Mouse (Mus musculus) lung, adult 2 months (tissue): Measurements from ENCODE around the gene Pmf1. TPM values are rescaled to one million over a fixed set of nuclear protein-coding genes. Genes with fewer than 3 reads are reported as not detected.
"Not testable (repeated sequence)": the region's sequence is repeated elsewhere in the genome, so short reads cannot be mapped to it uniquely, and the experiment has no call there.

Experiments used
- DNase-seq: peaks from one replicate; pipeline ENCODE4 v3.0.0; 2022
- H3K4me1 ChIP-seq: fragments of 200-500 bp; 2 replicates; pipeline ENCODE4 v1.6.1; 2011; ENCODE audit warnings: low read length; ENCODE audit not compliant: control insufficient read depth, insufficient read depth
- H3K4me3 ChIP-seq: fragments of 200-500 bp; replicated peaks from 2 replicates; pipeline ENCODE3; 2011; ENCODE audit warnings: low read depth, mild to moderate bottlenecking, control low read depth, low read length; ENCODE audit errors: extremely low read depth
- CTCF ChIP-seq: fragments of 200-500 bp; IDR thresholded peaks from 2 replicates; pipeline ENCODE4 v1.5.1; 2011; ENCODE audit warnings: mild to moderate bottlenecking, low read length, control low read depth; ENCODE audit not compliant: insufficient read depth
- POLR2A ChIP-seq: fragments of 200-500 bp; IDR thresholded peaks from 2 replicates; pipeline ENCODE4 v1.6.1; 2011; ENCODE audit warnings: low read depth, mild to moderate bottlenecking, control low read depth, low read length, borderline replicate concordance; ENCODE audit errors: extremely low read depth
- WGBS: fragments of 180-500 bp; shearing (Covaris S2); methylation state at CpG from one replicate; pipeline ENCODE4 v1.1.7; 2018; 5-methylcytosine and 5-hydroxymethylcytosine counted together
- polyA plus RNA-seq: library from polyadenylated mRNA; depleted of rRNA; stranded (reverse); fragments of >200 nt; gene quantifications from 2 replicates; pipeline ENCODE4 v1.2.3, GENCODE M21; 2012

Gene Pmf1
- polyA plus RNA-seq, 1 experiment: 27.0 TPM

DNA sequence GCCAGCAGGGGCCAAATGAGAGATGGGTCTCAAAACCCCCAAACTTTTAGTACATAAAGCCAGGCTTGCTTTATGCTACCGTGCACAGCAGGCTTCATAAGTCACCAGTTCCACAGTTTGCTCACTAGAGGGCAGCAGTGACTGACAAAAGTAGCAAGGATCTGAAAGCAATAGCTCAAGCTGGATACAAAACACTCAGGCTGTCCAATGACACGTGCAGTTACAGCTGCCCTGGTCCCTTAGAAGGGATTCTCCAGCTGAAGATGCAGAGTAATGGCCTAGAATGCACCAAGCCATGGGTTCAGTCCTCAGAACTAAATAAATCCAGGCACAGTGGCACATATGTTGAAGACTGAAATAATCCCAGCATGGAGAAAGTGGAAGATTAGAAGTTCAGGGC lies 3.0 kb downstream of the Pmf1 start:
- Histone ChIP-seq H3K4me3 (no peak overlapping the region), H3K4me1 (peaks cover 7% of the 10 kb centered on the region)
- peak; percentile 41 for DNase-seq
- WGBS: 2% methylated on average over 2 of the region's 2 CpGs
- TF ChIP-seq POLR2A (no peak), CTCF (peak; percentile 56)

DNA sequence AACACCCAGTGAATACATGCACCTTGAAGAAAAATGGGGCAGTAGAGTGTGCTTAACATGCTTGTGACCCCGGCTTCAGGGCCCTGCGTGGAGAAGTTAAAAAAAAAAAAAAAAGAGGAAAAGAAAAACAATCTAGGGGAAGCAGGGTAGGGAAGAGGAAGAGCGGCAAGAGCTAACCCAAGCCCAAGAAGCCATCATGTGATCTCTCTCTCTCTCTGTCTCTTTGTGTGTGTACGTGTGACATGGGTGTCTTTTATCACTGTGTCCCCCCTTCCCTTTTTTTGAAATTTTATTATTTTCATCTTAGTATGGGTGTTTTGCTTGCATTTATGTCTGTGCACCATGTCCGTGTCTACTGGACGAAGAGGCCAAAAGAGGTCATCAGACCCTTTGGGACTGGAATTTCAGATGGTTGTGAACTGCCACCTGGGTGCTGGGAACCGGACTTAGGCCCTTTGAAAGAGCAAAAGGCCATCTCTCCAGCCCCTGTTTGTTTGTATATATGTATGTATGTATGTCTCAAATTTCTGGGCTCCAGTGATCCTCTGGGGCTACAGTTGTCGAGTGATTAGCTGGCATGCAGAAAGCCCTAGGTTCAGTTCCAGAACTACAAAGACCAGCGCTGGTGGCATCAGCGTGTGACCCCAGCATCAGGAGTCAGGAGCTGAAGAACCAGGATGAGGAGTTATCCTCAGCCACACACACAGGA lies 6.5 kb downstream of the Pmf1 start:
- WGBS: 89% methylated on average over 10 of the region's 10 CpGs
- Histone ChIP-seq H3K4me1 (no peaks in the 10 kb centered on the region), H3K4me3 (no peak overlapping the region)
- TF ChIP-seq CTCF (no peak), POLR2A (no peak)
- DNase-seq: no peak

DNA sequence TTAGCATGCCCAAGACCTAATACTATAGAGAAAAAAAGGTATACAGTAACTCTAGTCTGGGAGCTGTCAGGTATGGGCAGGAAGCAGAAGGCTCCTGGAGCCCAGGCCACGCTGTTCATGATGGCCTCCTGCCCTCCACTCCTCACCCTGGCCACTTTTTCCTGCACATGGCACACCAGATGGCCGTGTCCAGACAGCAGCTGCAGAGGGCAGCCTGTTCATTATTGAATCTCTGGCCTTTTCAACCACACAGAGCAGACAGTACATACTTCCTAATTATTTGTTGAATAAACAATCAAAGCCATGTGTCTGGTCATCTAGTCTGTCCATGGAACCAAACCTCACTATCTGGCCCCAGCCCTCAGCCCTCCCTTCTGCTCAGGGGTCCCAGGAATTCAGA lies 11.5 kb downstream of the Pmf1 start:
- 90% methylated on average over 2 of the region's 2 CpGs for WGBS
- no peak for DNase-seq
- no peak overlapping the region for H3K4me3 ChIP-seq
- no peaks in the 10 kb centered on the region for H3K4me1 ChIP-seq
- TF ChIP-seq POLR2A: no peak
- no peak for TF ChIP-seq CTCF

DNA sequence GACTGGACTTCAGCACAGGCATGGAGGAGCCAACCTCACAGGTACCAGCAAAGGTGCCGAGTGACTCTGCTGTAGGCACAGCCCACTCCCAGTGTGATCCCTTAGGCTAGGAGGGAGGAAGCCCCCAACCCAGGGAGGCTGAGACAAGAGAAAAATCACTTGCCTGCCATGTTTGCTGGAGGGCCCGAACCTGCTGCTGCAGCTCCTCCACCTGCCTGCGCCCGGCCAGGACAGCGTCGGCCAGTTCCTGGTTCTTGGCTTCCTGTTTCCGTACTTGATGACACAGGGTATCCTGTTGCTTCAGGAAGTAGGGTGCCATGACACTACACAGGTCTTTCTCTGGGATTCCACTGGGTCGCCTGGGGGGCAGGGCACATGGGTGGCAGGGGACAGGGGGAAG lies 14.4 kb downstream of the Pmf1 start:
- WGBS: 69% methylated on average over 8 of the region's 8 CpGs
- DNase-seq: no peak
- no peak for TF ChIP-seq CTCF
- no peak for TF ChIP-seq POLR2A
- no peak overlapping the region for H3K4me3 ChIP-seq
- H3K4me1 ChIP-seq: no peaks in the 10 kb centered on the region

DNA sequence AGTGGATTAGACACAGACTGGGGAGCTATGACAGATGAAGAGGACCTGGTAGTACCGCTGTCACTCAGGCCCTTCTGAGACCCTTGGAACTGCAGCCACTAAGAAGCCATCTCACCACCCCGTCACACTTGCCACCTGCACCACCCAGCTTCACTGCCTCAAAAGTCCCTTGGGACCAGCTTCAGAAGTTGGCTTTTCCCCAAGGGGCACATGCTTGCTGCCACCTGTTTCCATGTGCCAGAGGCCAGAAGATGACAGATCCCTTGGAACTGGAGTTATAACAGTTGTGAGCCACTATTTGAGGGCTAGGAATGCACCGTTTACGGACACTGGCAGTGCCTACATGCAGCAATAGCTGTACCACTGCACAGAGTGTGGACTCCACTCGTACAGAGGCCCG lies 14.8 kb downstream of the Pmf1 start:
- Histone ChIP-seq H3K4me3 (no peak overlapping the region), H3K4me1 (no peaks in the 10 kb centered on the region)
- TF ChIP-seq CTCF (no peak), POLR2A (no peak)
- WGBS: 93% methylated on average over 6 of the region's 6 CpGs
- no peak for DNase-seq

DNA sequence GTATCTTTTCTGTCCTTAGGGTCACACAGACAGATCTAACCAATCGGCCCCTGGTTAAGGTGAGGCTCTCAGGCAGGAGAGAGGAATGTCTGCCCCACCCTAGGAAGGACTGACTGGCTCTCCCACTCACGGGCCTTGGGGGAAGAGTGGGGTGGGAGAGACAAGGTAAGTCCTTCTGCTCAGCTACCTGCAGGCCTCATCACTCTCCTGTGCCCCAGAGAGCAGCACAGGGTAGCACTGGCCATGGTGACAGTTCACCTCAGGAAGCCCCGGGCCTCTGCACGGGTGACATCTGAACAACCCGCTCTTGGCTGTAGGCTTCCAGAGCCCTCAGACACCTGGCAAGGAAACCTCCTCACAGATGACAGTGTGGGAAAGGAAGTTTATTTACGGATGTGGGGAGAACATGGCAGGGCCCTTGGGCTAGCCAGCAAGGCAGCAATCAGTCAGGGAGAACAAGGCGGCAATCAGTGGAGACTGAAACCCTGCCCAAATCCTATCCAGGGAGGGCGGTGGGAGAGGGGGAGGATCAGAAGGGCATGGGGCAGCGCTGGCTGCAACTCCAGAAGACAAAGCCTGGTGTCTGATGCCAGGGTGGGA lies 16.3 kb downstream of the Pmf1 start:
- DNase-seq: no peak
- 78% methylated on average over 9 of the region's 9 CpGs for WGBS
- H3K4me1 ChIP-seq: no peaks in the 10 kb centered on the region
- TF ChIP-seq CTCF (no peak), POLR2A (no peak)
- no peak overlapping the region for H3K4me3 ChIP-seq

DNA sequence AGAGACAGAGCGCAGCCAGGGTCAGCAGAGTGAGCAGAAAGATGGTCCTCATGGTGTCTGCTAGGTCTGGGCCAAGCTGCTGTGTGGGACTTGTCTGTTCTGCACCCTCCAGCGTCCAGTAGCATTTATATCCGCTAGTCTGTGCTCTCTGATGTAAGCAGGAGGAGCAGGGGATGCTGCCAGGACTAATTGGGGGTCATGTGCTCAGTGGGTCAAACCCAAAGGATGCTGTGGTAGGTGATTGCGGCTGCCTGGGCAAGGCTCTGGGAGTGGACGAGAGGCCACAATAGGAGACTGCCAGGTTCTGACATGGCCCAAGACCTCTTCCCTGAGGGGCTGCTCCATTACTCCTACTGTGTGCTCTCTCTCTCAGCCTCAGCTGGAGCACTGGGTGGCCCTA lies 25.8 kb downstream of the Pmf1 start, which contains the start of gene Bglap:
TSS of gene Bglap (minus strand) at position 101 of the 400 bp plus-strand sequence.
- no peak for DNase-seq
- no peaks in the 10 kb centered on the region for H3K4me1 ChIP-seq
- no peak for TF ChIP-seq POLR2A
- no peak for TF ChIP-seq CTCF
- no peak within 1 kb of the TSS for H3K4me3 ChIP-seq
- 76% methylated on average over 5 of the region's 5 CpGs for WGBS

DNA sequence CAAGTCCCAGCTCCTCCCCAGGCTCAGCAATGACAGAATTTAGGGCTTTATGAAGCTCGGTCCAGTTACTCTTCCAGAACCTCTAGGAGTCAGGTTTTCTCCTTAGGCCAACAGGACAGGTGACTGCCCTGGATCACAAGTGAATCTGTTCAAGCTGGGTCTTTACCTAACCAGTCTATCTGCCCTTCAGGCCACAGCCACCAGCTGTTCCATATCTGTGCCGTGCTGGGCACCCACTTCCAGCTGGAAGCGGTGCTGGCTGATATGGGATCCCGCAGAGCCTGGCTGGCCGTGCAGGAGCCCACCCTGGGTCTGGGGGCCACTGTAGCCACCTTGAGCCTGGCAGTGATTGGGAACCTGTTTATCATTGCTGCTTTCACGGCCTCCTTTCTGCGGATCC lies 27.7 kb downstream of the Pmf1 start:
- DNase-seq, H3K4me3 ChIP-seq, H3K4me1 ChIP-seq: not testable (repeated sequence)
- 50% methylated on average over 3 of the region's 7 CpGs for WGBS

DNA sequence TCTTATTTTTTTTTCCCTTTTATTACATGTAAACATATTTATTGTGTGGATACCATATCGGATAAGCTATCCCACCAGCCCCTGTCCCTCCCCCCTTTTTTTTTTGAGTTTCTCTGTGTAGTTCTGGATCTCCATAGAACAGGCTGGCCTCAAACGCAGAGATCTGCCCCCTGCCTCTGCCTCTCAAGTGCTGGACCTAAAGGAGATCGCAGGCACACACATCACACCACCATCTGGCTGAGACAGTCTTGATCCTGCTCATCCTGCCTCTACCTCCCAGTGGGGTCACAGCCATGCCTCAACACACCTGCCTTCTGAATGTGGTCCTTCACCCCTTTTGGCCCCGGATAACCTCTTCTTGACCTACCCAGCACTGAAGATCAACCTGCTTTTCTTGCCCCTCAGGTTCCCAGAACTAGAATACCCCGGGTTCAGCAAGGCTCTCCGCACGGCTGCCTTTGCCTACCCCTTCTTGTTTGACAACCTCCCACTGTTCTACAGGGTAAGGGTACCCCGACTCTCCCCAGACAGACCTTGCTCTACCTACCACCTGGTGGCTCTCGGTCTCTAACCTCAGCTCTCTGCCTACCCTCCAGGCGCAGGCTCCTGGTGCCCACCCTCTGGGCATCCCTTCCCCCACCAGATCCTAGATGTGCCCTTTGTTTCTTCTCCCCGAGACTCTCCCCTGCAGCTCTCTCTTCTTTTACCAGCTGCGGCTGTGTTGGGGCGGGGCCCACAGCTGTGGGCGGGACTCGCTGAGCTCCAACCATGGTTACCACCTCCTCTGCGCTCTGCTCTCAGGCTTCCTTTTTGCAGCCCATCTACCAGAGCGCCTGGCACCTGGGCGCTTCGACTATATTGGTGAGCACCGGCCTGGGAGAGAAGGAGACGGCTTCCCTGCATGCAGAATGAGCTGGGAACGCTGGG lies 28.5 kb downstream of the Pmf1 start:
- H3K4me1 ChIP-seq, H3K4me3 ChIP-seq, DNase-seq: not testable (repeated sequence)
- 12% methylated on average over 22 of the region's 22 CpGs for WGBS

DNA sequence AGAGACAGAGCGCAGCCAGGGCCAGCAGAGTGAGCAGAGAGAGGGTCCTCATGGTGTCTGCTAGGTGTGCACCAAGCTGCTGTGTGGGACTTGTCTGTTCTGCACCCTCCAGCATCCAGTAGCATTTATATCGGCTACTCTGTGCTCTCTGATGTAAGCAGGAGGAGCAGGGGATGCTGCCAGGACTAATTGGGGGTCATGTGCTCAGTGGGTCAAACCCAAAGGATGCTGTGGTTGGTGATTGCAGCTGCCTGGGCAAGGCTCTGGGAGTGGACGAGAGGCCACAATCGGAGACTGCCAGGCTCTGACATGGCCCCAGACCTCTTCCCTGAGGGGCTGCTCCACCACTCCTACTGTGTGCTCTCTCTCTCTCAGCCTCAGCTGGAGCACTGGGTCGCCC lies 31.5 kb downstream of the Pmf1 start, which contains the start of gene Bglap2:
TSS of gene Bglap2 (minus strand) at position 101 of the 400 bp plus-strand sequence.
- 86% methylated on average over 5 of the region's 5 CpGs for WGBS
- H3K4me1 ChIP-seq, DNase-seq: not testable (repeated sequence)

DNA sequence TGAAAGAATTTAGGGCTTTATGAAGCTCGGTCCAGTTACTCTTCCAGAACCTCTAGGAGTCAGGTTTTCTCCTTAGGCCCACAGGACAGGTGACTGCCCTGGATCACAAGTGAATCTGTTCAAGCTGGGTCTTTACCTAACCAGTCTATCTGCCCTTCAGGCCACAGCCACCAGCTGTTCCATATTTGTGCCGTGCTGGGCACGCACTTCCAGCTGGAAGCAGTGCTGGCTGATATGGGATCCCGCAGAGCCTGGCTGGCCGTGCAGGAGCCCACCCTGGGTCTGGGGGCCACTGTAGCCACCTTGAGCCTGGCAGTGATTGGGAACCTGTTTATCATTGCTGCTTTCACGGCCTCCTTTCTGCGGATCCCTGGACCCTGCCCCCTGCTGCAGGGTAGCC lies 33.5 kb downstream of the Pmf1 start:
- not testable (repeated sequence) for H3K4me3 ChIP-seq
- 40% methylated on average over 7 of the region's 7 CpGs for WGBS

More for the DNA sequence above, 31.5 kb downstream of the Pmf1 start, which contains the start of gene Bglap2:
- not testable (repeated sequence) for H3K4me3 ChIP-seq

DNA sequence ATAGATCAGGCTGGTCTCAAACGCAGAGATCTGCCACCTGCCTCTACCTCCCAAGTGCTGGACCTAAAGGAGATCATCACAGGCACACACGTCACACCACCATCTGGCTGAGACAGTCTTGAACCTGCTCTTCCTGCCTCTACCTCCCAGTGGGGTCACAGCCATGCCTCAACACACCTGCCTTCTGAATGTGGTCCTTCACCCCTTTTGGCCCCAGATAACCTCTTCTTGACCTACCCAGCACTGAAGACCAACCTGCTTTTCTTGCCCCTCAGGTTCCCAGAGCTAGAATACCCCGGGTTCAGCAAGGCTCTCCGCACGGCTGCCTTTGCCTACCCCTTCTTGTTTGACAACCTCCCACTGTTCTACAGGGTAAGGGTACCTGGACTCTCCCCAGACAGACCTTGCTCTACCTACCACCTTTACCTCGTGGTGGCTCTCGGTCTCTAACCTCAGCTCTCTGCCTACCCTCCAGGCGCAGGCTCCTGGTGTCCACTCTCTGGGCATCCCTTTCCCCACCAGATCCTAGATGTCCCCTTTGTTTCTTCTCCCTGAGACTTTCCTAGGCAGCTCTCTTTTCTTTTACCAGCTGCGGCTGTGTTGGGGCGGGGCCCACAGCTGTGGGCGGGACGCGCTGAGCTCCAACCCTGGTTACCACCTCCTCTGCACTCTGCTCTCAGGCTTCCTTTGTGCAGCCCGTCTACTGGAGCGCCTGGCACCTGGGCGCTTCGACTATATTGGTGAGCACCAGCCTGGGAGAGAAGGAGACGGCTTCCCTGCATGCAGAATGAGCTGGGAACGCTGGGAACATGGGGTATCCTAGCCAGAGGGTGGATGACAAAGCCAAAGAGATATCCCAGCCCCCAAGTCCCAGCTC lies 34.1 kb downstream of the Pmf1 start:
- DNase-seq: not testable (repeated sequence)
- 14% methylated on average over 19 of the region's 19 CpGs for WGBS

More for the DNA sequence above, 33.5 kb downstream of the Pmf1 start:
- H3K4me1 ChIP-seq, DNase-seq: not testable (repeated sequence)

DNA sequence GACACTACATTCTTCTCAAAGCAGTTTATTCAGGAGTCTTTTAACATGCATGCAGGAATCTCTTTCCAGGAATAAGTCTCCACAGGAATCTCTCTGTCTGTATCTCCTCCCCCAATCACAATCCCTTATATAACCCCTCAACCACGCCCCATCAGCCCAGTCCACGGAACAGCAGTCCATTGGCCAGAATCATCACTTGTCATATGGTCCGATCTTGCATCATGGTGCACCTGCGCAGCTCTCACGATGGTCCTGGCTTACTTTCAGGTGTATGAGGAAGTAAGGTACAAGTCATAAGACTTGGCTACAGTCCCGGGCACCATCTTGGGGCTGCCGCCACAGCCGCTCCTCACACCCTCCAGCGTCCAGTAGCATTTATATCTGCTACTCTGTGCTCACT lies 37.5 kb downstream of the Pmf1 start, which contains the start of gene Bglap3:
TSS of gene Bglap3 (minus strand) at position 101 of the 400 bp plus-strand sequence.
- DNase-seq, H3K4me1 ChIP-seq: not testable (repeated sequence)
- 88% methylated on average over 9 of the region's 9 CpGs for WGBS

More for the DNA sequence above, 34.1 kb downstream of the Pmf1 start:
- not testable (repeated sequence) for H3K4me3 ChIP-seq, H3K4me1 ChIP-seq

More for the DNA sequence above, 37.5 kb downstream of the Pmf1 start, which contains the start of gene Bglap3:
- not testable (repeated sequence) for H3K4me3 ChIP-seq
